Mouse (Mus musculus) cerebellum, adult 2 months (tissue): Measurements from ENCODE around the gene Zfp637. TPM values are rescaled to one million over a fixed set of nuclear protein-coding genes. Genes with fewer than 3 reads are reported as not detected.
"Not testable (repeated sequence)": the region's sequence is repeated elsewhere in the genome, so short reads cannot be mapped to it uniquely, and the experiment has no call there.

Experiments used
- DNase-seq, 2 experiments: peaks; one replicate each; pipeline ENCODE4 v3.0.0; 2021
- H3K27ac ChIP-seq: fragments of 200-500 bp; 2 replicates; pipeline ENCODE4 v1.5.1; 2012; ENCODE audit warnings: low read length, control low read depth, inconsistent platforms; ENCODE audit not compliant: insufficient read depth
- H3K27me3 ChIP-seq: fragments of 200-500 bp; 2 replicates; pipeline ENCODE4 v1.6.1; 2012; ENCODE audit warnings: inconsistent platforms, mild to moderate bottlenecking, low read length, moderate library complexity; ENCODE audit not compliant: control insufficient read depth, insufficient read depth
- H3K4me1 ChIP-seq: fragments of 200-500 bp; 2 replicates; pipeline ENCODE4 v1.6.1; 2011; ENCODE audit warnings: low read length; ENCODE audit not compliant: control insufficient read depth, insufficient read depth
- H3K4me3 ChIP-seq: fragments of 200-500 bp; replicated peaks from 2 replicates; pipeline ENCODE3; 2011; ENCODE audit warnings: mild to moderate bottlenecking, low read depth, low read length, control low read depth; ENCODE audit not compliant: insufficient read depth
- CTCF ChIP-seq: fragments of 200-500 bp; IDR thresholded peaks from 2 replicates; pipeline ENCODE4 v1.5.1; 2011; ENCODE audit warnings: low read depth, mild to moderate bottlenecking, control low read depth, low read length, moderate library complexity, borderline replicate concordance; ENCODE audit not compliant: insufficient read depth
- POLR2A ChIP-seq: fragments of 200-500 bp; IDR thresholded peaks from 2 replicates; pipeline ENCODE4 v1.6.1; 2011; ENCODE audit warnings: low read length, control low read depth, borderline replicate concordance; ENCODE audit not compliant: insufficient read depth
- WGBS: fragments of 180-500 bp; shearing (Covaris S2); methylation state at CpG from one replicate; pipeline ENCODE4 v1.1.7; 2018; 5-methylcytosine and 5-hydroxymethylcytosine counted together
- polyA plus RNA-seq: library from polyadenylated mRNA; depleted of rRNA; stranded (reverse); fragments of >200 nt; gene quantifications from 2 replicates; pipeline ENCODE4 v1.2.3, GENCODE M21; 2012

Zfp637 gene
- polyA plus RNA-seq, 1 experiment, result 79.2 TPM

DNA sequence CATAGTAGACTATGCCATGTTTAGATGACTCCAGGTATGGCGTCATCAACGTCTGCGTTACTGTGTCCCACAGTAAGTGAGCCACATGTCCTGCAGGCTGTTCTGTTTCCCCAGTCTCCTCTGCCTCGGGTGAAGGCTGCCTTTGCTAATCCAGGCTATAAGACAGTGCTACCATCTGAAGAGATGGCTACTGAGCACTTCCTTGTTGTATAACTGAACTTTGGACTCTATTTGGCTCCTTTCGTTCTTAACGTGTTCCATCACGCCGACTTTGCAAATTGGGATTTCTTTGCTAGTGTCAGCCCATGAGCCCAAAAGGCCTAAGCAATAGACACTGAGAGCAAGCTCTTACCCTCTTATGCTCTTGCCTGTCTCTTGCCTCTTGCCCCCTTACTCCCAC lies 27.2 kb downstream of the Zfp637 start:
- no peak overlapping the region for H3K4me3 ChIP-seq
- no peak for DNase-seq
- TF ChIP-seq CTCF (no peak), POLR2A (no peak)
- peaks cover 3% of the 10 kb centered on the region; the same call in 1 of the 2 replicates for H3K4me1 ChIP-seq
- 92% methylated on average over 8 of the region's 8 CpGs for WGBS
- H3K27me3 ChIP-seq, result no peaks in the 10 kb centered on the region
- no peak overlapping the region for H3K27ac ChIP-seq

DNA sequence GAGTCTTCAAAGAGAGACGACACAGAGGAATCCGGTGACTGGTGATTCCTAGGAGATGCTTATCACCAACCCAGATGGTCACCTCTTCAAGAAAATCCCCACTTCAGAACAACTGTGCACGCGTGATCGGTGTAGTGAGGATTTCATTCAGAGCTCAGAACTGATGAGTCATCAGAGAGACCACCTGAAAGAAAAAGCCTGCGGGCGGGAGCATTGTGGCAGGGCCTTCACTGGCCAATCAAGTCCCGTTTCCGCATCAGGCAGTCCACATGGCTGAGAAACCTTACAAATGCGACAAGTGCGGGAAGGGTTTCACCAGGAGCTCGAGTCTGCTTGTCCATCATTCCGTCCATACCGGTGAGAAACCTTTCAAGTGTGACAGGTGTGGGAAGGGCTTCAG lies 30.1 kb downstream of the Zfp637 start:
- DNase-seq, result no peak
- no peaks in the 10 kb centered on the region for H3K4me1 ChIP-seq
- H3K27ac ChIP-seq, result no peak overlapping the region
- H3K4me3 ChIP-seq, result no peak overlapping the region
- whole genome bisulfite sequencing, result 86% methylated on average over 14 of the region's 14 CpGs
- no peaks in the 10 kb centered on the region for H3K27me3 ChIP-seq
- TF ChIP-seq CTCF, result no peak
- no peak for TF ChIP-seq POLR2A

DNA sequence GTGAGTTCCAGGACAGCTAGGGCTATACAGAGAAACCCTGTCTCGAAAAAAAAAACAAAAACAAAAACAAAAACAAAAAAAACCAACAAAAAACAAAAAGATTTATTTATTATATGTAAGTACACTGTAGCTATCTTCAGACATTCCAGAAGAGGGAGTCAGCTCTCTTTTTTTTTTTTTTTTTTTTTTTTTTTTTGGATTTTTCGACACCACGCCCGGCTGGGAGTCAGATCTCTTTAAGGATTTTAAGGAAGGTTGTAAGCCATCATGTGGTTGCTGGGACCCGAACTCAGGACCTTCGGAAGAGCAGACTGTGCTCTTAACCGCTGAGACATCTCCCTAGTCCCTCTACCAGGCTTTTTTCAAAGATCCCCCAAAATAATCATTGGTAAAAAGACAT lies 32.5 kb downstream of the Zfp637 start:
- H3K4me1 ChIP-seq, H3K27ac ChIP-seq, H3K4me3 ChIP-seq, DNase-seq, H3K27me3 ChIP-seq: not testable (repeated sequence)
- WGBS, result 85% methylated on average over 7 of the region's 7 CpGs

GRCm38 (mm10) chr6:117874621-117875281 lies 33.8 kb downstream of the Zfp637 start:
- no peak overlapping the region for H3K27ac ChIP-seq
- H3K4me3 ChIP-seq, result no peak overlapping the region
- DNase-seq, result no peak
- H3K4me1 ChIP-seq, result no peaks in the 10 kb centered on the region
- no peak for TF ChIP-seq POLR2A
- no peak for TF ChIP-seq CTCF
- 85% methylated on average over 3 of the region's 3 CpGs for WGBS
- H3K27me3 ChIP-seq, result no peaks in the 10 kb centered on the region

DNA sequence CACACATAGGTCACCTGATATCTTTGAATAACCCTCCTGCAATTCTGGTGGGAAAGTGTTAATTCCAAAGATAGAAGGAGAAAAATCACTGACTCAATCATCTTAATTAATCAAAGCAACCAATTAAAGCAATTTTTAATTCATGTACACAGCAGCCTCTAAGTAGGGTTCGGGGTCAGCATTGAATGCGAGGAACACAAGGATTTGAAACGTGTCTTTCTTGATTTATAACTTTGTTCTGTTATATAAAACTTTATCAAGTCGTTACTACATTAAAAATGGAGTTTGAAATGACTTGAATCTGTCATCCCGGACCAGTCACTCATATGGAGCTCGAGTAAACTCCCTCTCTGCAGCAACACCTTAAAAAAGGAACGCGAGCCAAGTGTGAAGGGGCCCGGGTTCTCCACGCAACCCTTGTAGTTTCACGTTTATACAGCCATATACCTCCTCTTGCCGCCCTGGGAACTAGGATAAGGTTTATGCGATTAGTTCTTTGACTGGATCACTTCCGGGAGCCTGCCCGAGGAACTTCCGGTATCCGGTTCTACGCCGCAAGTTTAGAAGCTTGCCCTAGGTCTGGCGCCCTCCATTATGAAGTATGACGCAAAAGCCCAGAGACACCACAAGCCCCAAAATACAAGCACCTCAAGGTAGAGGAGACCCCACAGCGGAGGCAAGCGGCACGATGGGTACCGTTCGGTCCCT lies 37.9 kb downstream of the Zfp637 start:
- Histone ChIP-seq H3K27me3 (no peaks in the 10 kb centered on the region), H3K4me3 (peak overlapping the region; percentile 80), H3K4me1 (no peaks in the 10 kb centered on the region; the same call in 1 of the 2 replicates), H3K27ac (peak overlapping the region; percentile 98)
- DNase-seq, result peak in 1 of 2 experiments; percentile 92
- TF ChIP-seq CTCF (no peak), POLR2A (no peak)
- 10% methylated on average over 26 of the region's 26 CpGs for WGBS

DNA sequence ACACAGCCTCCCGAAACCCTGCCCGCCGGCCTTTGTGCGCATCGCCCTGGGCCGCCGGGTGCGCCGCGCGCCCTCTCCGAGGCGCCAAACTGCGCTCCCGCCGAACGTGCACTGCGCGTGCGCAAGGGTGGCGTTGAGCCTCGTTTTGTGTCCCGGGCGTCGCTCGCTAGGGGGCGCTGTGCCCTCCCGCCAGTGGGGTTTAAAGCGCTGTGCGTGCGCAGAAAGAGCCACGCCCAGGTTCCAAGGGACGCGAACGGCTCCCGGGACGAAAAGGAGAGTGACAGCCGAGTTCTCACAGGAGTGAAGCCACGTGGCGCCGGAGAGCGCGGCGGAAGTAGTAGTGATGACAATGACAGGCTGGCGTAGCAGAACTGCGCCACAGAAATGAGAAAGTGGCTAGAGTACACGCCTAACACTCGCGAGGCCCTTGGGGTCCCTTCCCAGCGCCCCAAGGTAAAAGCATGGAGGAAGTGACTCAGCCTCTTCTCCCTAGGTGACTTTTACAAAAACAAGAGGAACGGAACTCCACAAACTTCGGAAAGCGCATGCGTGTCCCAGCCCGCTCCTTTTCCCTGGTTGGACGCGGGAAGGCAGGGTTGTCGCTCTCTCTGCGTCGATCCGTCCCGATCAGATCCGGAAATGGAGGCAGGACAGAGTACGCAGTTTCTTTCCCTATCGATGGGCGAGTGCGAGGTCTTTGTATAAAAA lies 38.6 kb downstream of the Zfp637 start:
- Histone ChIP-seq H3K4me3 (peak overlapping the region; percentile 80), H3K27me3 (no peaks in the 10 kb centered on the region), H3K4me1 (no peaks in the 10 kb centered on the region; the same call in 1 of the 2 replicates), H3K27ac (peak overlapping the region; percentile 98)
- peak; percentile 99 to 100 for DNase-seq
- peak; percentile 92 for TF ChIP-seq POLR2A
- TF ChIP-seq CTCF, result peak; percentile 93
- under 1% methylated on average over 67 of the region's 67 CpGs for WGBS

- Histone ChIP-seq H3K4me3 (peak overlapping the region; percentile 80), H3K27me3 (no peaks in the 10 kb centered on the region), H3K4me1 (no peaks in the 10 kb centered on the region; the same call in 1 of the 2 replicates), H3K27ac (no peak overlapping the region; the same call in 1 of the 2 replicates)
- 22% methylated on average over 3 of the region's 3 CpGs for WGBS
- TF ChIP-seq CTCF (no peak), POLR2A (no peak)
- DNase-seq, result peak in 1 of 2 experiments; percentile 26
These were observed 39.4 kb downstream of the Zfp637 start for GRCm38 (mm10) chr6:117880394-117880838.
